Mouse (Mus musculus) inflammation-experienced regulatory T-cells (primary cell): ENCODE measurements around the gene Rbm20. TPM values are rescaled to one million over a fixed set of nuclear protein-coding genes. Genes with fewer than 3 reads are reported as not detected.

Experiments used
- polyA plus RNA-seq, 2 experiments: library from polyadenylated mRNA; unstranded; fragments of 100-300 nt; shearing (Covaris generic); gene quantifications; one replicate each; pipeline ENCODE4 v1.2.1; 2017

Gene Rbm20
- polyA plus RNA-seq, result under 1 TPM; 0.13 to 0.66 TPM

DNA sequence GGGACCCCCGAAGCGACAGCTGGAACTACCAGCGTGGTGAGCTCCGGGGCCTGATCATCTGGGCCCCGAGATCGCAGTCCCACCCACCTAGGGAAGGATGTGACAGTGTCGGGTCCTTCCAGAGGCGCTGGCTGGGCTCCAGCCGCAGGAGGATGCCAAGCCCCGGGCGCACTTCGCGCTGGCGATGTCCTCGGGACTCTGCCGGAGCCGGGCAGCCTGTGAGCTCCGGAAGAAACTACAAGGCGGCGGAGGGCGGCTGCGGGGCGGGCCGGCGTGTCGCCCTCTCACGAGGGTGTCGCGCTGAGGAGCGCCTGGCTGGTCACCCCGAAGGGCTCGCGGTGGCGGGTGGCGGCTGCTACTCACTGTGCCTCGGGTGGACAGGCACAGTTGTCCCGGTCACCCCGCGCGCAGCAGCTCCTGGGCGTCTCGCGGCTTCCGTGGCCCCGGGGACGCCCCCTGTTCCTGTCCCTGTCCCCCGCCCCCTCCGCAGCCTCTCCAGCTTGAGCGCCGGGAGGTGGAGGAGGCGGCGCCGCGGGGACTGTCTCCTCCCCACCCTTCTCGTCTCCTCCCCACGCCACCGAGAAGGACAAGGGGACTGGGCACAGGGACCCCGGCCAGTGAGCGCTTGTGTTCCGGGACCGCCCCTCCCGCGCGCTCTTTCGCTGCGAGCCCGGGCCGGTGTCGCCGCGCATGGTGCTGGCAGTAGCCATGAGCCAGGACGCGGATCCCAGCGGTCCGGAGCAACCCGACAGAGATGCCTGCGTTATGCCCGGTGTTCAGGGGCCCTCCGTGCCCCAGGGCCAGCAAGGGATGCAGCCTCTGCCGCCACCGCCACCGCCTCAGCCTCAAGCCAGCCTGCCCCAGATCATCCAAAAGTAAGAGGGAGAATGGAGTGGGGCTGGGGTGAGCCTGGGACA is at the start of gene Rbm20:
Gene Rbm20 (plus strand): TSS at position 589 of the 917 bp plus-strand sequence.

DNA sequence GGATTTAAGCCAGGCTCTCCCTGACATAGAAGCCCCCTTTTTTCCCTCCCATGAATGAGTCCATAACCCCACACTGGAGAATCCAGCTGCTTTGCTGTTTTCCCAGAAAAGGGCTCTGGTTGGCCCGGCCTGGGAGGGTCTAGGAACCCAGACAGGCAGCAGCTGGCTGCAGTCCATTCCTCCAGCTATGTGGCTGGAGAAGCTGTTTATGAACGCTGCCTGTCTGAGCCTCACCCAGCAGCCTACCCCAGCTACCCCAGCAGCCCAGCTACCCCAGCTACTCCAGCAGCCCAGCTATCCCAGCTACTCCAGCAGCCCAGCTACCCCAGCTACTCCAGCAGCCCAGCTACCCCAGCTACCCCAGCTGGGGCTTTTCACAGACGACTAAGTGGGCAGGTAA is 215.0 kb downstream of the Rbm20 start, which contains the start of gene Pdcd4:
Gene Pdcd4 (plus strand): TSS at position 171 of the 400 bp plus-strand sequence.

Other genes starting within 250 kb of the Rbm20 start
- gene Dusp5, start 148.2 kb upstream of the Rbm20 start, polyA plus RNA-seq, result 10 to 100 TPM; 57.9 to 67.9 TPM
- gene Nutf2-ps1, start 88.2 kb upstream of the Rbm20 start, polyA plus RNA-seq, result 100 to 1,000 TPM; 185 to 186 TPM
- gene Smc3, start 76.9 kb upstream of the Rbm20 start, polyA plus RNA-seq, result 10 to 100 TPM; 44.5 to 57.7 TPM
- 100 to 1,000 TPM; 137 to 143 TPM for gene Pdcd4, start 214.9 kb downstream of the Rbm20 start, polyA plus RNA-seq